Mouse (Mus musculus): ENCODE data around the gene Adgre5.

DNA sequence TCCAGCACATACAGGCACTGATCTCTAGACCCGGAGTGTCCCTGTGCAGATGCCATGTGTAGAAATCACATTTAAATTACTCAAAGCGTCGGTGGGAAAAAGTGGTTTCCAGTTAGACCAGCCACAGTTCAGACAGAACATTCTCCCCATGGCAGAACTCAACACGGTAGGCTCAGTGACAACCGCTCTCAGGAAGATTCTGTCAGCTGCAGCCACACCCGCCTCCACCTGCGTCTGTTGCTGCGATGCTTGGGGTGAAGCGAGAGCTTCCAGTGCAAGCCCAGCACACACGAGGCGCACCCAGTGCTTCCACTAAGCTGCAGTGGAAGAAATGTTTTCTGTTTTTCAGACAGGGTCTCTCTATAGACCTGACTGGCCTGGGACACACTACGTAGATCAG lies 61.3 kb downstream of the Adgre5 start:
- TF ChIP-seq MAX (IDR thresholded peaks at IDR 0.05) (no peak), CTCF (IDR thresholded peaks at IDR 0.05; ENCODE audit: control insufficient read depth, insufficient read depth, insufficient read length) (no peak), FOSL1 (IDR thresholded peaks at IDR 0.05; ENCODE audit: insufficient read depth, low read length, poor library complexity, severe bottlenecking) (no peak), USF1 (IDR thresholded peaks at IDR 0.05; ENCODE audit: low read depth) (no peak), MYOG (IDR thresholded peaks at IDR 0.05; ENCODE audit: control insufficient read depth, extremely low read depth, insufficient read length) (no peak), MYOD1 (IDR thresholded peaks at IDR 0.05; ENCODE audit: control insufficient read depth, insufficient read length, low read depth) (no peak), CEBPB (IDR thresholded peaks at IDR 0.05; ENCODE audit: low read depth) (no peak)

All from C2C12 (cell line).